Mouse (Mus musculus): ENCODE results near the gene Specc1. TPM values are rescaled to one million over a fixed set of nuclear protein-coding genes. Genes with fewer than 3 reads are reported as not detected.

The Specc1 gene
- total and polyA plus RNA-seq, 3 experiments = 2.5 to 5.8 TPM; not detected in 1

- Histone ChIP-seq H3K36me3 (ENCODE audit: control insufficient read depth in 1 of 2, insufficient read depth in 2 of 2, low read length in 2 of 2) (peaks cover 0 to 14% of the 10 kb centered on the region in 2 experiments; a peak in 2 of 4 replicates), H3K27me3 (ENCODE audit: control insufficient read depth in 1 of 2, insufficient read depth in 2 of 2, low read length in 2 of 2) (no peaks in the 10 kb centered on the region), H3K9me3 (replicated peaks; ENCODE audit: insufficient read depth, low read length) (no peaks in the 10 kb centered on the region), H3K9ac (ENCODE audit: control insufficient read depth, low read depth, low read length, poor library complexity, severe bottlenecking) (no peak overlapping the region), H3K27ac (ENCODE audit: control insufficient read depth, low read depth, low read length) (no peak overlapping the region), H3K4me1 (ENCODE audit: control insufficient read depth in 1 of 2, insufficient read depth in 2 of 2, low read length in 2 of 2) (peaks cover 0 to 13% of the 10 kb centered on the region in 2 experiments; a peak in 3 of 4 replicates), H3K79me2 (ENCODE audit: control insufficient read depth, insufficient read depth, low read length, poor library complexity) (no peaks in the 10 kb centered on the region), H3K4me3 (ENCODE audit: control insufficient read depth in 1 of 2, insufficient read depth in 1 of 2, low read depth in 2 of 2, low read length in 2 of 2) (no peak overlapping the region)
- TF ChIP-seq UBTF (IDR thresholded peaks at IDR 0.05; ENCODE audit: borderline replicate concordance, insufficient read depth, low read depth, low read length) (no peak), POLR2A (IDR thresholded peaks at IDR 0.05; ENCODE audit: control insufficient read depth in 1 of 2, insufficient read depth in 1 of 2, low read depth in 1 of 2, low read length in 2 of 2, poor library complexity in 1 of 2) (no peak), TBP (IDR thresholded peaks at IDR 0.05; ENCODE audit: low read depth, low read length) (no peak), ZNF384 (IDR thresholded peaks at IDR 0.05; ENCODE audit: low read depth, low read length) (no peak), SIN3A (IDR thresholded peaks at IDR 0.05; ENCODE audit: low read length) (no peak), GABPA (IDR thresholded peaks at IDR 0.05; ENCODE audit: low read depth, low read length) (no peak), MYC (IDR thresholded peaks at IDR 0.05; ENCODE audit: low read depth, low read length) (no peak), ETS1 (IDR thresholded peaks at IDR 0.05; ENCODE audit: low read depth, low read length) (no peak), CHD2 (IDR thresholded peaks at IDR 0.05; ENCODE audit: low read length) (no peak), NRF1 (IDR thresholded peaks at IDR 0.05; ENCODE audit: insufficient read depth, low read depth, low read length, poor library complexity, severe bottlenecking) (no peak), ZKSCAN1 (IDR thresholded peaks at IDR 0.05; ENCODE audit: low read depth, low read length) (no peak), MAX (IDR thresholded peaks at IDR 0.05; ENCODE audit: low read length) (no peak), TAL1 (IDR thresholded peaks at IDR 0.05; ENCODE audit: low read length) (no peak), POLR2AphosphoS2 (IDR thresholded peaks at IDR 0.05; ENCODE audit: low read length) (no peak), NELFE (IDR thresholded peaks at IDR 0.05; ENCODE audit: low read depth, low read length) (no peak), MAZ (IDR thresholded peaks at IDR 0.05; ENCODE audit: low read depth, low read length) (no peak), CTCF (IDR thresholded peaks at IDR 0.05 in 2 of 3, conservative IDR thresholded peaks at IDR 0.05 in 1 of 3; ENCODE audit: control insufficient read depth in 1 of 3, insufficient read depth in 1 of 3, low read depth in 2 of 3, low read length in 3 of 3, poor library complexity in 1 of 3, severe bottlenecking in 1 of 3) (no peak), ELF1 (IDR thresholded peaks at IDR 0.05; ENCODE audit: low read depth, low read length) (no peak), RCOR1 (IDR thresholded peaks at IDR 0.05; ENCODE audit: low read depth, low read length) (no peak)
- no peak for DNase-seq (ENCODE audit: low read depth, low spot score)
These were observed 18.8 kb upstream of the Specc1 start for GRCm38 (mm10) chr11:61937761-61938160.

DNA sequence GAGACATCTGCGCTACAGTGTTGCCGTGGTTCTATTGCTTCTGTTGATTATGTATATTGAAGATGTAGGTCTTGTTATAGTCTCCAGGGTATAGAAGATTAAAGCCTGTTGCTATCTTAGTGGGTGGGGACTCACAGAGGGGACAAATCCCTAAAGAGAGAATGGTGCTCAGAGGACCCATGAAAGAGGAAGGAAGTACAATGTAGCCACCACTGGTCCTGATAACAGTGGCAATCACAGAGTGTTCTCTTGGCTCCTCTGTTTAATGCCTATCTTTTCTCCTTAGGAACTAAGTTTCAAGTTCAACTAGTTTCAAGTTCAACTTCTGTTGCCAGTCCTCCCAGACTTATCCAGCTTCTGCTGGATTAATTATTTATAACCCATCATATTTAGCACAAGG is 13.7 kb upstream of the Specc1 start:
- peak; percentile 93 for DNase-seq (ENCODE audit: low read depth, low spot score)
- H3K9me3 ChIP-seq (replicated peaks; ENCODE audit: insufficient read depth, low read length) = no peaks in the 10 kb centered on the region
- TF ChIP-seq SIN3A (IDR thresholded peaks at IDR 0.05; ENCODE audit: low read length) (peak; percentile 88), TAL1 (IDR thresholded peaks at IDR 0.05; ENCODE audit: low read length) (peak; percentile 75), CTCF (IDR thresholded peaks at IDR 0.05 in 2 of 3, conservative IDR thresholded peaks at IDR 0.05 in 1 of 3; ENCODE audit: control insufficient read depth in 1 of 3, insufficient read depth in 1 of 3, low read depth in 2 of 3, low read length in 3 of 3, poor library complexity in 1 of 3, severe bottlenecking in 1 of 3) (no peak), TBP (IDR thresholded peaks at IDR 0.05; ENCODE audit: low read depth, low read length) (peak; percentile 61; the same call in 1 of the 2 replicates), TCF12 (IDR thresholded peaks at IDR 0.05; ENCODE audit: low read depth, low read length) (peak; percentile 86), NELFE (IDR thresholded peaks at IDR 0.05; ENCODE audit: low read depth, low read length) (no peak), USF2 (IDR thresholded peaks at IDR 0.05; ENCODE audit: borderline replicate concordance in 1 of 2, insufficient read depth in 1 of 2, low read depth in 1 of 2, low read length in 2 of 2) (no peak), ETS1 (IDR thresholded peaks at IDR 0.05; ENCODE audit: low read depth, low read length) (peak; percentile 85), EP300 (IDR thresholded peaks at IDR 0.05; ENCODE audit: low read depth in 1 of 2, low read length in 2 of 2) (peak; percentile 92 to 99), MXI1 (IDR thresholded peaks at IDR 0.05; ENCODE audit: low read depth, low read length) (peak; percentile 45; the same call in 1 of the 2 replicates), MAFK (IDR thresholded peaks at IDR 0.05; ENCODE audit: borderline replicate concordance, low read depth, low read length) (peak; percentile 42; the same call in 1 of the 2 replicates), GATA1 (IDR thresholded peaks at IDR 0.05; ENCODE audit: low read depth, low read length) (peak; percentile 99), HCFC1 (IDR thresholded peaks at IDR 0.05; ENCODE audit: low read depth, low read length) (peak; percentile 55; the same call in 1 of the 2 replicates), CHD2 (IDR thresholded peaks at IDR 0.05; ENCODE audit: low read length) (no peak), RCOR1 (IDR thresholded peaks at IDR 0.05; ENCODE audit: low read depth, low read length) (peak; percentile 100), MYC (IDR thresholded peaks at IDR 0.05; ENCODE audit: low read depth, low read length) (peak; percentile 81), MAZ (IDR thresholded peaks at IDR 0.05; ENCODE audit: low read depth, low read length) (peak; percentile 59; the same call in 1 of the 2 replicates)
- peaks cover 0 to 43% of the 10 kb centered on the region in 2 experiments; a peak in 2 of 4 replicates for H3K36me3 ChIP-seq (ENCODE audit: control insufficient read depth in 1 of 2, insufficient read depth in 2 of 2, low read length in 2 of 2)
- peaks cover 24 to 35% of the 10 kb centered on the region in 2 experiments for H3K4me1 ChIP-seq (ENCODE audit: control insufficient read depth in 1 of 2, insufficient read depth in 2 of 2, low read length in 2 of 2)
- H3K4me3 ChIP-seq (ENCODE audit: control insufficient read depth in 1 of 2, insufficient read depth in 1 of 2, low read depth in 2 of 2, low read length in 2 of 2) = no peak overlapping the region
- peak overlapping the region; percentile 44 for H3K27ac ChIP-seq (ENCODE audit: control insufficient read depth, low read depth, low read length)
- H3K79me2 ChIP-seq (ENCODE audit: control insufficient read depth, insufficient read depth, low read length, poor library complexity) = no peaks in the 10 kb centered on the region
- no peak overlapping the region for H3K9ac ChIP-seq (ENCODE audit: control insufficient read depth, low read depth, low read length, poor library complexity, severe bottlenecking)
- no peaks in the 10 kb centered on the region for H3K27me3 ChIP-seq (ENCODE audit: control insufficient read depth in 1 of 2, insufficient read depth in 2 of 2, low read length in 2 of 2)
